Mouse (Mus musculus) lung, postnatal 0 days (tissue): ENCODE data around the gene AL607142.1. TPM values are rescaled to one million over a fixed set of nuclear protein-coding genes. Genes with fewer than 3 reads are reported as not detected.

Experiments used
- ATAC-seq: fragments of 200-750 bp; cut with Nextera tagmentation; 2 replicates; pipeline ENCODE4 v1.8.0; 2017; ENCODE audit warnings: moderate library complexity
- DNase-seq: peaks from one replicate; pipeline ENCODE4 v3.0.0-alpha.2; 2016; ENCODE audit warnings: low spot score
- H3K27ac ChIP-seq: fragments of 300-500 bp; sonication (generic); 2 replicates; pipeline ENCODE4 v1.5.1; 2014; ENCODE audit warnings: antibody characterized with exemption, mild to moderate bottlenecking, low read length, mixed read lengths
- H3K27me3 ChIP-seq: fragments of 300-500 bp; sonication (generic); replicated peaks from 2 replicates; pipeline ENCODE4 v1.6.1; 2014; ENCODE audit warnings: low read length, mixed read lengths; ENCODE audit not compliant: insufficient read depth
- H3K36me3 ChIP-seq: fragments of 300-500 bp; sonication (generic); 2 replicates; pipeline ENCODE4 v1.6.1; 2014; ENCODE audit warnings: low read length, mixed read lengths; ENCODE audit not compliant: insufficient read depth
- H3K4me1 ChIP-seq: fragments of 300-500 bp; sonication (generic); 2 replicates; pipeline ENCODE4 v1.6.1; 2014; ENCODE audit warnings: antibody characterized with exemption, low read depth, low read length, mixed read lengths; ENCODE audit not compliant: insufficient read depth
- H3K4me2 ChIP-seq: fragments of 300-500 bp; sonication (generic); replicated peaks from 2 replicates; pipeline ENCODE4 v1.6.1; 2014; ENCODE audit warnings: low read depth, mild to moderate bottlenecking, low read length, moderate library complexity, mixed read lengths
- H3K4me3 ChIP-seq: fragments of 300-500 bp; sonication (generic); 2 replicates; pipeline ENCODE4 v1.5.1; 2014; ENCODE audit warnings: low read depth, low read length
- H3K9ac ChIP-seq: fragments of 300-500 bp; sonication (generic); replicated peaks from 2 replicates; pipeline ENCODE4 v1.6.1; 2014; ENCODE audit warnings: low read depth, mild to moderate bottlenecking
- H3K9me3 ChIP-seq: fragments of 300-500 bp; sonication (generic); 2 replicates; pipeline ENCODE4 v1.6.1; 2016; ENCODE audit warnings: low read length, mixed read lengths
- CTCF ChIP-seq: IDR thresholded peaks from 2 replicates; pipeline ENCODE4 v1.5.1; 2016; ENCODE audit warnings: antibody characterized with exemption, mild to moderate bottlenecking
- EP300 ChIP-seq: IDR thresholded peaks from 2 replicates; pipeline ENCODE4 v1.6.1; 2016; ENCODE audit warnings: antibody characterized with exemption, mild to moderate bottlenecking, control low read depth
- WGBS: fragments of 180-500 bp; shearing (Covaris S2); extraction: QIAGEN DNeasy Blood & Tissue Kit; methylation state at CpG from one replicate; pipeline ENCODE4 v1.1.7; 2014; 5-methylcytosine and 5-hydroxymethylcytosine counted together
- polyA plus RNA-seq: library from polyadenylated mRNA; unstranded; fragments of >200 nt; fragmentation: Nextera tagmentation; extraction: Ambion mirVana; gene quantifications from 2 replicates; pipeline ENCODE4 v1.2.1, GENCODE M21; 2015

The AL607142.1 gene
- polyA plus RNA-seq, 1 experiment from 2014 or later, result not detected

DNA sequence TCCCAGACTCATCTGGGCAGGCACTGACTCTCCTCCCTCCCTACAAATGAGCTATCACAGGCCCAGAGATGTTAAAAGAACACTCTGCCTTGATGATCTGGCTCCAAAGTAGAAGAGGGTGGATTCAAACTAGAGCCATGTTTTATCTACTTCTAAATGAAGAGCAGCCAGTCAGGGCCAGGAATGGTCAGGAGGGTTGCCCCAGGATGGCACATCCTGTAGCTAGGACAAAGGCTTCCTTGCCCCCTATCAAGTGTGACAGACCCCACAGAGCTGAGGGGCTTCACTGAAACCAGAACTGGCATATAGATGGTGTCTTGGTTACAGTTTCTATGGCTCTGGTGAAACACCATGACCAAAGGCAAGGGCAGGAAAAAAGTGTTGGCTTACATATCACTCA is 12.3 kb upstream of the AL607142.1 start:
- Histone ChIP-seq H3K4me1 (no peaks in the 10 kb centered on the region), H3K4me2 (no peak overlapping the region), H3K27ac (no peak overlapping the region), H3K9me3 (no peaks in the 10 kb centered on the region), H3K36me3 (no peaks in the 10 kb centered on the region), H3K9ac (no peak overlapping the region), H3K27me3 (no peaks in the 10 kb centered on the region), H3K4me3 (no peak overlapping the region)
- TF ChIP-seq EP300 (no peak), CTCF (no peak)
- DNase-seq, result no peak
- ATAC-seq, result no peak

DNA sequence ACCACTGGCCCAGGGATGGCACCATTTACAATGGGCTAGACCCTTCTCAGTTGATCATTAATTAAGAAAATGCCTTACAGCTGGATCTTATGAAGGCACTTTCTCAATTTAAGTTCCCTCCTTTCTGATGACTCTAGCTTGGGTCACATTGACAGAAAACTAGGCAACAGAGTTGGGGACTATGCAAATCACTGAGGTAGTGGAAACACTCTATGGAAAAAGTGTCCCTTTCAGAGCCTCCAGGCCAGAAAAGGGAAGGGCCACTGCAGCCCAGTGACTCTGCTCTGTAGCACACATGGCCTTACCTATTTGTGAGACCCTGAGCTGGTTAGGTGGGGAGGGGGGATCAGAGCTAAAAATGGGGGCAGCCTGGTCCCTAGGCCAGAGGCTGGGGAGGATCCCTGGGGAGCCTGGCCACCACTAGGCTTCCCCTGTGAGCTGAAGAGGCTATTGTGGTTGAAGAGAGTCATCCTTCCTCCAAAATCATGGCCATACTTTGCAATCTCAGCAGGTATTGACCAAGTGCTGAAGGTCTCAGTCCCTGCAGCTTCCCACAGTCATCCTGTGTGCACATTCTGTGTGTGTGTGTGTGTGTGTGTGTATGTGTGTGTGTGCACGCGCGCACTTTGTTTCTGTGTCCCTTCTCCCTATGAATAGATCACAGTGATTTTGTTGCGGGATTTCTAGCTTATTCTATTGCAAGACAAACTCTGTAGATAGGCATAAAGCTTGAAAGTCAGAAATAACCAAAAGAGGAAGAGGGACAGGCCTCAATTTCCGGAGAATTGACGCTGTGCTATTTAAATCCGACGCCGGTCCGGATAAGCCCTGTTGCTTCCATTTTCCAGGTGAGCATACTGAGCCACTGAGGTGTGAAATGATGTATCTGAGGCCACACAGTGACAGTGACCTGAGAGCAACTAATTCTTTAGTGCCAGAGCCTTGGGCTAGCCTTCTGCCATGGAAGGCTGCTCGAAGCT is 11.5 kb upstream of the AL607142.1 start:
- H3K4me3 ChIP-seq, result no peak overlapping the region
- H3K36me3 ChIP-seq, result no peaks in the 10 kb centered on the region
- no peaks in the 10 kb centered on the region for H3K4me1 ChIP-seq
- no peak for DNase-seq
- TF ChIP-seq CTCF (no peak), EP300 (no peak)
- H3K27ac ChIP-seq, result no peak overlapping the region
- no peak for ATAC-seq
- no peak overlapping the region for H3K4me2 ChIP-seq
- WGBS, result 87% methylated on average over 11 of the region's 11 CpGs
- H3K9me3 ChIP-seq, result no peaks in the 10 kb centered on the region
- no peaks in the 10 kb centered on the region for H3K27me3 ChIP-seq
- H3K9ac ChIP-seq, result no peak overlapping the region

DNA sequence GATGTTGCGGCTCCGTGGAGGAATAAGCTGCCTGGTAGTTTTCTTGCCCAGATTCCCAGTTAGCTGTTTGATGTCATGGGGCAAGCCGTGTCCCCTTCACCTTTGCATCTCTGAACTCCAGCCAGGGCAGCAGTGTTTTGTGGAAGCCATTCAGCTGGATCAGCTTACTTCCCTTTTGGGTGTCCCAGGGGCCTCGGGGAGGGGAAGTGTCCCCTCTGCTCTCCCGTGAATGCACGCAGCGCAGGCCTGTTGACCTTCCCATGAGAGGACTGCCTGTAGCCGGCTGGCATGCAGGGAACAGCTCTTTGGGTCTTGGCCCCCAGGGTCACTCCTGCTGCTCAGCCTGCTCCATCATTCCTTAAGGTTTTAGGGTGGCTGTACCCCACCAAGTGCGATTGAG is 10.7 kb upstream of the AL607142.1 start:
- H3K27me3 ChIP-seq, result no peaks in the 10 kb centered on the region
- WGBS, result 49% methylated on average over 9 of the region's 9 CpGs
- H3K9me3 ChIP-seq, result no peaks in the 10 kb centered on the region
- DNase-seq, result no peak
- no peaks in the 10 kb centered on the region for H3K4me1 ChIP-seq
- no peak overlapping the region for H3K27ac ChIP-seq
- no peak overlapping the region for H3K4me2 ChIP-seq
- H3K9ac ChIP-seq, result no peak overlapping the region
- H3K36me3 ChIP-seq, result no peaks in the 10 kb centered on the region
- no peak for ATAC-seq
- H3K4me3 ChIP-seq, result no peak overlapping the region
- TF ChIP-seq EP300, result no peak
- TF ChIP-seq CTCF, result no peak

DNA sequence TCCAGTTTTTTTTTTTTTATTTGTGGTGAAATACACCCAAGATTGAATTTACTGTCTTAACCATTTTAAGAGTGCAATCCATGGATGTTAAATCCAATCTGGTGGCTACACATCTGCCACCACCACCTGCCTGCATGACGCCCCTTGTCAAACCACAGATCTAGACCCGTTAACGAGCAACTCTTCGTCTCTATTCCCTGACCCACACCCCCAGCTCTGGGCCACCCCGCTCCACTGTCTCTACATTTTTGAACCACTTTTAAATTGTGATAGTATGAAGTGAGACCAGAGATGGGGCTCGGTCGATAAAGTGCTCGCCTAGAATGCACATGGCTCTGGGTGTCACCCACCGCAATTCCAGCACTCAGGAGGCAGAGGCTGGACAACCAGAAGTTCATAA is 8.3 kb upstream of the AL607142.1 start:
- Histone ChIP-seq H3K27ac (no peak overlapping the region), H3K9ac (no peak overlapping the region), H3K36me3 (no peaks in the 10 kb centered on the region), H3K4me3 (no peak overlapping the region), H3K4me2 (no peak overlapping the region), H3K4me1 (no peaks in the 10 kb centered on the region), H3K9me3 (no peaks in the 10 kb centered on the region), H3K27me3 (no peaks in the 10 kb centered on the region)
- TF ChIP-seq EP300 (no peak), CTCF (no peak)
- ATAC-seq (no peak), DNase-seq (no peak)
- 89% methylated on average over 9 of the region's 9 CpGs for WGBS

DNA sequence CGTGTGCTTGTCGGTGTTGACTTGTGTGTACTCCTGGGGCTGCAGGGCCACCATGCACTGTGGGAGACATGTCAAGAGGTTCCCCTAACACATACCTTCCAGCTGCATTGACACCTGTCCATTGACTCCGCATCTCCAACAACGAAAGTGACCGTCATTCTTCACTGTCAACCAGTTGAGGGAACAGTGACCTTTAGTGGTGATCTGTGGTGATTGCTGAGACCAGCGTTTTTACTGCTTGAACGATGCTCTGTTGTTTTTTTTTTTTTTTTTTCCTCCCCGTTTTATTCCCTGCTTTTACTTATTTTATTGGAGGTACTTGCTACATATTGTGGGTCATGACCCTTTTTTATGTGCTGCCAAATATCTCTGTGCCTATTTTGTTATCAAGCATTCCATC is 7.3 kb upstream of the AL607142.1 start:
- Histone ChIP-seq H3K4me2 (no peak overlapping the region), H3K27me3 (no peaks in the 10 kb centered on the region), H3K4me3 (no peak overlapping the region), H3K4me1 (no peaks in the 10 kb centered on the region), H3K36me3 (no peaks in the 10 kb centered on the region), H3K9ac (no peak overlapping the region), H3K9me3 (no peaks in the 10 kb centered on the region), H3K27ac (no peak overlapping the region)
- no peak for ATAC-seq
- DNase-seq, result no peak
- 74% methylated on average over 8 of the region's 8 CpGs for WGBS
- no peak; the same call in 1 of the 2 replicates for TF ChIP-seq CTCF
- no peak for TF ChIP-seq EP300

GRCm38 (mm10) chr4:120058157-120058556 is 6.6 kb upstream of the AL607142.1 start:
- H3K9ac ChIP-seq, result no peak overlapping the region
- no peak for DNase-seq
- no peak for ATAC-seq
- no peak overlapping the region for H3K4me2 ChIP-seq
- H3K27ac ChIP-seq, result no peak overlapping the region
- no peaks in the 10 kb centered on the region for H3K36me3 ChIP-seq
- no peaks in the 10 kb centered on the region for H3K27me3 ChIP-seq
- WGBS, result 82% methylated on average over 3 of the region's 3 CpGs
- no peak for TF ChIP-seq EP300
- TF ChIP-seq CTCF, result no peak
- H3K9me3 ChIP-seq, result no peaks in the 10 kb centered on the region
- H3K4me3 ChIP-seq, result no peak overlapping the region
- no peaks in the 10 kb centered on the region for H3K4me1 ChIP-seq
